Mouse (Mus musculus): ENCODE measurements around the gene Mllt3.

Mllt3 gene

GRCm38 (mm10) chr4:87881583-87881982 lies 151.6 kb downstream of the Mllt3 start:
- no peak for DNase-seq (ENCODE audit: low spot score)

- DNase-seq (ENCODE audit: low spot score), result no peak
These were observed 152.9 kb downstream of the Mllt3 start for GRCm38 (mm10) chr4:87880297-87880696.

- no peak for DNase-seq (ENCODE audit: low spot score)
These were observed 154.5 kb downstream of the Mllt3 start for GRCm38 (mm10) chr4:87878701-87879100.

- DNase-seq (ENCODE audit: low spot score), result peak; percentile 54
These were observed 162.6 kb downstream of the Mllt3 start for GRCm38 (mm10) chr4:87870563-87870962.

- DNase-seq (ENCODE audit: low spot score), result no peak
These were observed 166.6 kb downstream of the Mllt3 start for GRCm38 (mm10) chr4:87866564-87866963.

GRCm38 (mm10) chr4:87865848-87866247 lies 167.3 kb downstream of the Mllt3 start:
- DNase-seq (ENCODE audit: low spot score), result no peak

- DNase-seq (ENCODE audit: low spot score), result no peak
These were observed 168.1 kb downstream of the Mllt3 start for GRCm38 (mm10) chr4:87865041-87865440.

- no peak for DNase-seq (ENCODE audit: low spot score)
These were observed 170.0 kb downstream of the Mllt3 start for GRCm38 (mm10) chr4:87863212-87863611.

GRCm38 (mm10) chr4:87860723-87861122 lies 172.4 kb downstream of the Mllt3 start:
- no peak for DNase-seq (ENCODE audit: low spot score)

- no peak for DNase-seq (ENCODE audit: low spot score)
These were observed 174.0 kb downstream of the Mllt3 start for GRCm38 (mm10) chr4:87859148-87859547.

GRCm38 (mm10) chr4:87857982-87858381 lies 175.2 kb downstream of the Mllt3 start:
- DNase-seq (ENCODE audit: low spot score), result no peak

GRCm38 (mm10) chr4:87852461-87852860 lies 180.7 kb downstream of the Mllt3 start:
- no peak for DNase-seq (ENCODE audit: low spot score)

GRCm38 (mm10) chr4:87850051-87850450 lies 183.1 kb downstream of the Mllt3 start:
- no peak for DNase-seq (ENCODE audit: low spot score)

- no peak for DNase-seq (ENCODE audit: low spot score)
These were observed 188.4 kb downstream of the Mllt3 start for GRCm38 (mm10) chr4:87844668-87845210.

GRCm38 (mm10) chr4:87840210-87840910 lies 192.8 kb downstream of the Mllt3 start:
- DNase-seq (ENCODE audit: low spot score), result no peak

- DNase-seq (ENCODE audit: low spot score), result no peak
These were observed 194.4 kb downstream of the Mllt3 start for GRCm38 (mm10) chr4:87838716-87839115.

GRCm38 (mm10) chr4:87837471-87838361 lies 195.4 kb downstream of the Mllt3 start:
- no peak for DNase-seq (ENCODE audit: low spot score)

GRCm38 (mm10) chr4:87836257-87836656 lies 196.9 kb downstream of the Mllt3 start:
- DNase-seq (ENCODE audit: low spot score), result no peak

GRCm38 (mm10) chr4:87835191-87835590 lies 198.0 kb downstream of the Mllt3 start:
- DNase-seq (ENCODE audit: low spot score), result peak; percentile 38

GRCm38 (mm10) chr4:87834310-87834709 lies 198.9 kb downstream of the Mllt3 start:
- DNase-seq (ENCODE audit: low spot score), result peak; percentile 65

GRCm38 (mm10) chr4:87830794-87831306 lies 202.3 kb downstream of the Mllt3 start:
- DNase-seq (ENCODE audit: low spot score), result no peak

- no peak for DNase-seq (ENCODE audit: low spot score)
These were observed 203.6 kb downstream of the Mllt3 start for GRCm38 (mm10) chr4:87829426-87830063.

Measured in embryo, embryonic 10.5 days (tissue).